Mouse (Mus musculus): Measurements from ENCODE around the gene Pgs1.

The Pgs1 gene

GRCm38 (mm10) chr11:118058872-118059271, 72.8 kb downstream of the Pgs1 start:
- DNase-seq: no peak

- DNase-seq: no peak
These were observed 73.9 kb downstream of the Pgs1 start for GRCm38 (mm10) chr11:118060038-118060437.

GRCm38 (mm10) chr11:118067588-118067987, 81.5 kb downstream of the Pgs1 start:
- no peak for DNase-seq

GRCm38 (mm10) chr11:118068812-118069332, 82.8 kb downstream of the Pgs1 start:
- no peak for DNase-seq

GRCm38 (mm10) chr11:118071227-118071912, 85.3 kb downstream of the Pgs1 start:
- DNase-seq: no peak

All from liver (tissue).